Mouse (Mus musculus) kidney, adult 8-10 months (tissue): ENCODE measurements around the gene Fanca.
"Not testable (repeated sequence)": the region's sequence is repeated elsewhere in the genome, so short reads cannot be mapped to it uniquely, and the experiment has no call there.

Experiments used
- DNase-seq, 2 experiments: peaks; one replicate each; pipeline ENCODE4 v3.0.0; 2022

Gene Fanca

DNA sequence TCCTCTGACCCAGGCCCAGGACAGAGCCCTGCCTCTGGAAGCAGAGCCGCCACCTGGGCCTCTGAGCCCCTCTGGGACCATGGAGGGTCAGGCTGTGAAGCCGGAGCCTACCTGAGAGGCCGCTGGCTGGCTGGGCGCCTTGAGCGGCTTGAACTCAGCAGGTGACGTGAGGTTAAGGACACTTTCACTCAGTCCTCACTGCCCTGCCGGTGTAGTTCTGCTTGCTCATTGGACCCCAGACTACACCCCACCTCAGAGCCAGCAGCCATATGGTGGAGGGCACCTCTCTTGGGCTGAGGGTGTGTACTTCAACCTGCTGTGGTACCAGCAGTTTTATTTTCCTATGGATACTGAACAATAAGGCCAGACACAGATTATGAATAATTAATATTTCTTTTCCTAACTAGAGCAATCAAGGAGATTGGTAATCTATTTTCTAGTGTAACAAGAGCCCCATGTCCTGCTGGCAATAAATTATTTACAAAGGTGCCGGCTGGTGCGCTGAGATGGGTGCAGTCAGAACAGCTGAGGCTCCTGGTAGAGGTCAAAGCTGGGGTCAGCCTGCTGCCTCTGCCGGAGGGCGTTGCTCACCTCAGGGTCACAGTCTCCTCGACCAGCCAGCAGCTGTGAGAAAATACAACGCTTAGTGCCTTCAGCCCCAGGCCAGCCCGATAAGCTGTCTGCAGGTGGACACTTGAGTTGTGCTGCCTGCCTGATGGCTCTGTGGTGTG is 50.3 kb downstream of the Fanca start:
- DNase-seq = peak; percentile 57 to 62

GRCm38 (mm10) chr8:123257593-123257992 is 60.8 kb downstream of the Fanca start:
- DNase-seq = not testable (repeated sequence)

- no peak for DNase-seq
These were observed 61.3 kb downstream of the Fanca start for GRCm38 (mm10) chr8:123257114-123257513.

- no peak for DNase-seq
These were observed 63.2 kb downstream of the Fanca start for GRCm38 (mm10) chr8:123255170-123255569.

DNA sequence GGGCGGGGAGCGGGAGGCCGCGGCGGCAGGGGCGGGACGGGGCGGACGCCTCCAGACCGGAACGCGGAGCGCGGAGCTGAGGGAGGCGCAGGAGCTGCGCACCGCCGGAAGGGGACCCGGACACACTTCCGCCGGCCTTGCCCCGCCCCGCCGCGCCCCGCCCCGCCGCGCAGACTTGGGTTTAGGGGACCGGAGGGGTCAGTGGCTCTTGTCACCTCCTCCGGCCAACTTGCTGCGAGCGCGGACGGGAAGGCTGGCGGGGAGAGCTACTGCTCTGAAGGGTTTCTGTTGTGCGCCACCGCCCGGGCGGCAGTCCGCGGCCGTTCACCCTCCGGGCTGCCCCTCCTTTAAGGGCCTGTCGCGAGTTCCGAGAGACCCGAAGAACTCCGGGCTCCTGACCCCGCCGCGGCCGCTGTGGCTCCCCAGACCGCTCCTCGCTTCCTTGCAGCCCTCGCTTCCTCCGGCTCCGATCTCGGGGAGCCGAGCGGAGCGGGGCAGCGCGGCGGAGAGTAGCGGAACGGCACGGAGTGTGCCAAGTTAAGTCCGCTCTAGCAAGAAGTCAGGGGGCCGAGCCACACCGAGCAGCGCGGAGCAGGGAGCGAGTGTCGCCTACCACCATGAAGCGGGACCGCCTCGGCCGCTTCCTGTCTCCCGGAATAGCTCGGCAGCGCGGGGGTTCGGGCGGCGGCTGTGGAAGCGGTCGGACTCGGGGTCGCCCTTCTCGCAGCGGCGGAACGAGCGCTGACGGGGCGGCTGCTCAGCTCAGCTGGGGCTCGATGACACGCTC is 64.1 kb downstream of the Fanca start, which contains the start of the genes Zfp276 and Vps9d1:
TSS of gene Zfp276 (plus strand) at position 97 of the 787 bp plus-strand sequence.
TSS of gene Vps9d1 (minus strand) at position 250 of the 787 bp plus-strand sequence.
- DNase-seq = peak; percentile 73 to 82

DNA sequence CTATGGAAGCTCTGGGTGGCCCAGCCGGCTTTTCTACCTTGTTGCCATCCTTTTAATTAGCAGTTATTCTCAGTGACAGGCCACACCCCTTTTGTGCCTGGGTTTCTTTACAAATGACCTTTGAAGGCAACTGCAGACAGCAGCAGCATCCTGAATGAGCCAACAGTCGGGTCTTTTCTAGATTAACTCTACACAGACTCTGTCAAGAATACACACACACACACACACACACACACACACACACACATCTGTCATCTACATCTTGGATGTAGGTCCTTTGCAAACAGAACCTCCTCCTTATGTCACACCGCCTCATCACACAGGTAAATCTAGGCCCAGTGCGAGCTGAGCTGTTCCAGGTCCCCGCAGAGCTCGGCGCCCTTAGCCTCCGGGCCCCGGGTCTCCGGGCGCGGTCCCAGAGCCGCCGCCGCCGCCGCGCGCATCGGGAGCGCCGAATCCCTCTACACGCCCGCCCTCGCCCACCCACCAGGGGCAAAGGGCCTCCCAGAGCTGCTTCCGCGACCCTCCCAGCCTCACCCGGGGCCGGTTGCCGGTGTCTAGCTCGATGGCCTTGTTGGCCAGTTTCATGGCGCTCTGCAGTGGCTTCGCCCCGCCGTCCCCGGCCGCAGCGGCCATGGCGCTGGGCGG is 64.8 kb downstream of the Fanca start:
- DNase-seq = peak; percentile 30 to 35

DNA sequence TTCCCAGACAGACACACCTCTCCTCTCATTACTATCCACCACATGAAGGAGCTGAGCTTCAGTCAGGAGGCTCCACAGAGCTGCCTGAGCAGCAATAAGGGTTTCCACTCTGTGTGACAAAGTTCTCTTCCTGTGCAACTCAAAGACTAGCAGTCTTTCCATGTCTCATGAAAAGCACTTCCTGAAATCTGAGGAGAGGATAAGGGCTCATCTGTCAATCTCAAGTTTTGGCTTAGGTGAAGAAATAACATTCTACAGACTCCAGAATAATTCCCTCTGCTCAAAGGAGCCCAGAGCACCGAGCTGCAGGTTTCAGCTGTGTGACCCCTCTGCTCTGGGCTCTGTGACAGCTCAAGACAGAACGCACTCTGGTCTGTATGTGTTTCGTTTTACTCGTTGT is 65.5 kb downstream of the Fanca start:
- no peak for DNase-seq

DNA sequence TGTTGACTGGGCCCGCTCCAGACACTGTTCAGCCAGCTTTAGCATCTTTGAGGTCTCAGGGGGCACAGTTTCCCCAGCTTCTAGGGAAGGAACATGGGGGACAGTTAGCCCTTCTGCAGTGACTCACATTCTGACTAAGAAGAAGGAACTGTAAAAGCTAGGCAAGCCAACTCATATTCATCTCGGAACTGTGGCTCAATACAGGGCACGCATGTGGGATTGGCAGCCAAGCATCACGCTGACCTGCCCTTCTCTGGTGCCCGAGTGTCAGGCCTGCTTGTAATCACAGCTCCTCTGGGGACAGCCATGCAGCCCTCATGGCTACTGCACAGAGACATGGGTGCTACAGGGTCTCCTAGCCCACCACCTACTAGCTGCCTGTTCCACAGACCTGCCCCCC is 67.4 kb downstream of the Fanca start:
- DNase-seq = no peak

DNA sequence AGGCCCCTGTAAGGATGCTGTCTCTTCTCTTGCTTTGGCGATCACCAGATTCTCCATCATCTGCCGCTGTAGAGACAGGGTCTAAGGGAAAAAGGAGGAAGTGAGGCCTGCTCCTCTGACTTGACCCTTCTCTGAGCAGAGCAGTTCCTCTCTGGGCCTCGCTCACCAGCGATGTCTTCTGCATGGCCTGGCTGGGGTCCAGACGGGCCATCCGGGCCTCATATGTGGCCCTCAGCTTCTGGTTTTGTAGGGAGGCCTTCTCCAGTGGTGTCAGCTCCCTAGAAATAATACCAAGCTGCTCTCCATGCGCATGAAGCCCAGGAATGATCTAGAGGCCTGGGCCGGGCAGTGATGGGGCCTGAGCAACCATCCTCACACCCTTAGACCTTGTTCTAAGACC is 69.8 kb downstream of the Fanca start:
- DNase-seq = no peak

DNA sequence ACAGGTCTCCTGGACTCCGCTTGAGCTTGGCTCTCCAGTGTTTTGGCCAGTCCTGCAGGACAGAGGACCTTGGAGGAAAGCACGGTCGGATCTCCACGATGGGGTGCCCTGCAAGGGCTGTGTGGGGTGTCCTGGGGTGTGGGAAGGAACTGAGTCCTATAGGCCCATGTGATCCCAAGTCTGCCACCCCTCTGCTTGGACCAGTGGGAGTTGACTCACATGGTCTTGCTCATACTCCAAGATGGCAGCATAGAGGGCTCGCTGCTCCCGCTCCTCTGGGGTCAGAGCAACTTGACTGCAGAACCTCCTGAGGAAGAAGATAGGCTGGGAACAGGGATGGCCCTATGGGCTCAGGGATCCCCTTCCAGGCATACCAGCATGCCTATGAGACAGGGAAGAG is 70.6 kb downstream of the Fanca start:
- no peak for DNase-seq

GRCm38 (mm10) chr8:123245543-123245942 is 72.8 kb downstream of the Fanca start:
- no peak for DNase-seq

- DNase-seq = peak; percentile 63 to 68
These were observed 74.0 kb downstream of the Fanca start for GRCm38 (mm10) chr8:123244382-123244781.

- no peak for DNase-seq
These were observed 75.3 kb downstream of the Fanca start for GRCm38 (mm10) chr8:123243053-123243452.

GRCm38 (mm10) chr8:123242107-123242923 is 76.1 kb downstream of the Fanca start:
- DNase-seq = no peak

GRCm38 (mm10) chr8:123239398-123239797 is 79.0 kb downstream of the Fanca start:
- no peak for DNase-seq

- DNase-seq = peak; percentile 95
These were observed 82.6 kb downstream of the Fanca start, which contains the start of gene Spata2l for GRCm38 (mm10) chr8:123235520-123236497. Gene Spata2l, minus strand, starts transcription at chr8:123236233.

- DNase-seq = no peak
These were observed 83.4 kb downstream of the Fanca start for GRCm38 (mm10) chr8:123234918-123235519.

DNA sequence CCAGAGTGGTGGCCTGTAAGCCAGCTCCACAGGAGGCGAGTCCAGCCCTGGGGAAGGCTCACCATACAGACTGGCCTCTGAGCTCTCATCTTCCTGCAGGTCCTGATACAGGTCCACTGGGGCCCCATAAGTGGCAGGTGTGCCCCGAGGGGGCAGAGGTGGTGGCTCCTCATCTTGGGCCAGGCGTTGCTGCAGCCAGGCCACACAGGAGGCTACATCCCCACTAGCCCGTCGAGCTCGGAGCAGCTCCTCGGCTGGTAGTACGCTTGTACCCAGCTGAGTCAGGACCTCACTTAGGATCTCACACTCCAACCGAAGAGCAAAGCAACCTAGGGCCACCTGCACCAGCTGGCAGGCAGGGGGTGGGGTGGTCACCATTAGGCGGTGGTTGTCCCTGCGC is 84.6 kb downstream of the Fanca start:
- DNase-seq = no peak

- DNase-seq = no peak
These were observed 85.1 kb downstream of the Fanca start for GRCm38 (mm10) chr8:123233300-123233699.

- no peak for DNase-seq
These were observed 85.8 kb downstream of the Fanca start for GRCm38 (mm10) chr8:123232553-123232952.

DNA sequence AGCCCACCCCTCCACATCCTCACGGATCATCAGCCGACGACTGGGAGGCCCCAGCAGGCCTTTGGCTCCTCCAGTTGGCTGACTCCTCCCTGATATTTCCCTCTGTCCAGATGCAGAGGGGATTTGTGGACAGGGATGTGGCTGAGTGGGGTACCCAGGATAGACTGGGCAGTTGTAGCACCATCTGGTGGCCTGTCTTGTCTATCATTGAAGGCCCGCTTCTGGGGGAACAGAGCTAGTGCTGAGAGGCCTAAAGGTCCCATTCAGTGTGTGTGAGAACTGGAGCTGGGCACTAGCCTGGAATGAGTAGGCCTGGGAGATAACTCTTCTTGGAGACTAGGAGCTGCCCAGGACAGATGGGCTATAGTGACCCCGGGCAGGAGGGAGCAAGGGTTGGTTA is 86.6 kb downstream of the Fanca start:
- DNase-seq = no peak
